In genomic region chr6:70727094-70727721, GRCm38 (mm10) we compare ENCODE assay signal across 25 mouse cellular contexts.
DNase-seq lines count a peak whose midpoint lies in the region; ATAC-seq and TF ChIP-seq lines count a peak whose summit lies in the region.
"Had no signal": no experiment of that assay in that cellular context is flagged by ENCODE, and none has a peak within 500 bp of the region (broad histone marks: within the 10 kb centered on the region; RNA-seq: fewer than 3 reads in every experiment).

No protein-coding gene starts in this region.

- H3K27me3 ChIP-seq in G1E (ENCODE audit: insufficient read depth, low read length) = no peaks in the 10 kb centered on the region
- no peaks in the 10 kb centered on the region for H3K27me3 ChIP-seq in liver, embryonic 13.5 days
- H3K27me3 ChIP-seq: embryonic facial prominence, embryonic 15.5 days; heart, embryonic 12.5 days; midbrain, embryonic 12.5 days had no signal

- no peaks in the 10 kb centered on the region for H3K36me3 ChIP-seq in G1E (replicated peaks)
- H3K36me3 ChIP-seq in liver, embryonic 13.5 days = no peaks in the 10 kb centered on the region
- H3K36me3 ChIP-seq: embryonic facial prominence, embryonic 15.5 days; forebrain, embryonic 10.5 days; heart, embryonic 12.5 days; midbrain, embryonic 12.5 days had no signal

- 22% methylated on average over 4 of the region's 4 CpGs for WGBS in liver, embryonic 13.5 days (ENCODE audit: insufficient replicate concordance)

- no peak for DNase-seq in G1E (ENCODE audit: low spot score)
- DNase-seq in liver, embryonic 13.5 days = peak; percentile 60
- no peak for DNase-seq in embryo, embryonic 10.5 days (ENCODE audit: low spot score)
- DNase-seq in left cerebral cortex, postnatal 36 days (ENCODE audit: low spot score in 2 of 2) = no peak
- DNase-seq in ovary, postnatal 36 days (ENCODE audit: low spot score) = no peak
- DNase-seq: adrenal gland, postnatal 36 days; cerebellum, adult 18-20 months; cerebellum, postnatal 36 days; gastrocnemius, postnatal 14 days; heart, adult 11 months; heart, postnatal 10 days; kidney, adult 9 months; kidney, postnatal 14 days; layer of hippocampus, postnatal 36 days; lung, postnatal 4 days; thymus, postnatal 36 days had no signal

- 0 out of 2 replicates have a peak, but pooled peaks have one; percentile 4 for ATAC-seq in G1E (ENCODE audit: extremely low read depth, insufficient number of reproducible peaks, low FRiP score, poor library complexity, severe bottlenecking)
- ATAC-seq in common myeloid progenitor, adult 5-6 weeks (replicated peaks; ENCODE audit: low read depth, poor library complexity, severe bottlenecking) = peak; percentile 30; the same call in 1 of the 2 replicates
- ATAC-seq in liver, embryonic 13.5 days (ENCODE audit: low read depth) = peak; percentile 84
- peak; percentile 54 for ATAC-seq in megakaryocyte progenitor cell, adult 5-6 weeks (replicated peaks; ENCODE audit: poor library complexity)
- ATAC-seq: forebrain, embryonic 16.5 days; hindbrain, postnatal 0 days; intestine, embryonic 16.5 days had no signal

- peaks cover 59% of the 10 kb centered on the region for H3K4me1 ChIP-seq in G1E (ENCODE audit: insufficient read depth, low read depth, low read length)
- H3K4me1 ChIP-seq in liver, embryonic 13.5 days (replicated peaks) = peaks cover 64% of the 10 kb centered on the region
- H3K4me1 ChIP-seq: embryonic facial prominence, embryonic 15.5 days; forebrain, embryonic 10.5 days; heart, embryonic 12.5 days; midbrain, embryonic 12.5 days had no signal

- no peak for TF ChIP-seq CTCF in G1E (IDR thresholded peaks at IDR 0.05; ENCODE audit: low read depth, low read length)

- no peak overlapping the region for H3K4me3 ChIP-seq in G1E (ENCODE audit: low read depth, low read length)
- no peak overlapping the region for H3K4me3 ChIP-seq in liver, embryonic 13.5 days (replicated peaks)
- H3K4me3 ChIP-seq: embryonic facial prominence, embryonic 15.5 days; forebrain, embryonic 10.5 days; heart, embryonic 12.5 days; midbrain, embryonic 12.5 days had no signal

- peak overlapping the region; percentile 7; the same call in 1 of the 2 replicates for H3K4me2 ChIP-seq in liver, embryonic 13.5 days
- H3K4me2 ChIP-seq: embryonic facial prominence, embryonic 15.5 days; heart, embryonic 12.5 days; midbrain, embryonic 12.5 days had no signal

- no peak overlapping the region for H3K9ac ChIP-seq in liver, embryonic 13.5 days
- H3K9ac ChIP-seq: embryonic facial prominence, embryonic 15.5 days; heart, embryonic 12.5 days; midbrain, embryonic 12.5 days had no signal

- H3K9me3 ChIP-seq in G1E (replicated peaks) = 0 out of 2 replicates have a peak, but pooled peaks cover 2% of the 10 kb centered on the region
- no peaks in the 10 kb centered on the region for H3K9me3 ChIP-seq in liver, embryonic 13.5 days (replicated peaks)
- H3K9me3 ChIP-seq: embryonic facial prominence, embryonic 15.5 days; forebrain, embryonic 10.5 days; heart, embryonic 12.5 days; midbrain, embryonic 12.5 days had no signal

- H3K27ac ChIP-seq in liver, embryonic 13.5 days = peak overlapping the region; percentile 87
- H3K27ac ChIP-seq: embryonic facial prominence, embryonic 15.5 days; forebrain, embryonic 10.5 days; hindbrain, postnatal 0 days; midbrain, embryonic 12.5 days had no signal

- intact Hi-C loops in left cerebral cortex, postnatal 36 days (cut with DNase I) = no loop called here

Comparison
In these comparisons a context has a peak if more than half of its experiments do, and no peak if none do; other contexts are left out.
1. ATAC-seq: peak in every context shown above with its lines; median percentile 84 in liver, embryonic 13.5 days; 54 in megakaryocyte progenitor cell, adult 5-6 weeks; 30 in common myeloid progenitor, adult 5-6 weeks; 4 in G1E.